Mouse (Mus musculus) C2C12 (cell line): ENCODE data around the gene Synpr. TPM values are rescaled to one million over a fixed set of nuclear protein-coding genes. Genes with fewer than 3 reads are reported as not detected.

Experiments
- H3K27me3 ChIP-seq: one replicate; pipeline ENCODE4 v1.6.1; 2011; ENCODE audit not compliant: control insufficient read depth, insufficient read depth, insufficient read length
- H3K36me3 ChIP-seq: one replicate; pipeline ENCODE4 v1.6.1; 2011; ENCODE audit not compliant: control insufficient read depth, insufficient read depth
- H3K4me3 ChIP-seq: one replicate; pipeline ENCODE4 v1.5.1; 2011; ENCODE audit warnings: mild to moderate bottlenecking, control low read depth; ENCODE audit not compliant: poor library complexity, insufficient read depth, severe bottlenecking
- H3K79me2 ChIP-seq: one replicate; pipeline ENCODE4 v1.6.1; 2011; ENCODE audit not compliant: control insufficient read depth, insufficient read depth
- H3K79me3 ChIP-seq: one replicate; pipeline ENCODE4 v1.6.1; 2011; ENCODE audit warnings: low read depth, control low read depth
- H3ac ChIP-seq: one replicate; pipeline ENCODE3; 2011; ENCODE audit warnings: low read depth; ENCODE audit not compliant: control insufficient read depth, insufficient read length
- CEBPB ChIP-seq: IDR thresholded peaks from one replicate; pipeline ENCODE4 v1.6.1; 2011; ENCODE audit warnings: low read depth, mild to moderate bottlenecking, control low read depth, moderate library complexity
- CTCF ChIP-seq: IDR thresholded peaks from one replicate; pipeline ENCODE4 v1.5.1; 2011; ENCODE audit not compliant: control insufficient read depth, insufficient read depth, insufficient read length
- FOSL1 ChIP-seq: IDR thresholded peaks from one replicate; pipeline ENCODE4 v1.8.0; 2011; ENCODE audit warnings: mild to moderate bottlenecking, low read length; ENCODE audit not compliant: poor library complexity, insufficient read depth, severe bottlenecking
- MAX ChIP-seq: IDR thresholded peaks from one replicate; pipeline ENCODE4 v1.6.1; 2011; ENCODE audit warnings: mild to moderate bottlenecking, control low read depth
- MYOD1 ChIP-seq: IDR thresholded peaks from one replicate; pipeline ENCODE4 v1.6.1; 2011; ENCODE audit warnings: low read depth; ENCODE audit not compliant: control insufficient read depth, insufficient read length
- MYOG ChIP-seq: IDR thresholded peaks from one replicate; pipeline ENCODE4 v1.6.1; 2011; ENCODE audit not compliant: control insufficient read depth, insufficient read length; ENCODE audit errors: extremely low read depth
- USF1 ChIP-seq: IDR thresholded peaks from one replicate; pipeline ENCODE4 v1.6.1; 2011; ENCODE audit warnings: low read depth, mild to moderate bottlenecking, control low read depth, moderate library complexity
- polyA plus RNA-seq: library from polyadenylated mRNA; unstranded; fragments of >200 nt; fragmentation: generic; extraction: Trizol; gene quantifications from one replicate; pipeline ENCODE4 v1.2.1, GENCODE M21; 2012; ENCODE audit warnings: missing spikeins

Gene Synpr
- polyA plus RNA-seq, 1 experiment: not detected

GRCm38 (mm10) chr14:13285341-13286130 lies 956 bp downstream of the Synpr start:
- H3K27me3 ChIP-seq: no peaks in the 10 kb centered on the region
- H3ac ChIP-seq: no peak overlapping the region
- no peaks in the 10 kb centered on the region for H3K79me3 ChIP-seq
- H3K79me2 ChIP-seq: no peaks in the 10 kb centered on the region
- TF ChIP-seq CEBPB (no peak), USF1 (no peak), MYOG (no peak), FOSL1 (no peak), MYOD1 (no peak)
- H3K4me3 ChIP-seq: no peak overlapping the region
- no peaks in the 10 kb centered on the region for H3K36me3 ChIP-seq

DNA sequence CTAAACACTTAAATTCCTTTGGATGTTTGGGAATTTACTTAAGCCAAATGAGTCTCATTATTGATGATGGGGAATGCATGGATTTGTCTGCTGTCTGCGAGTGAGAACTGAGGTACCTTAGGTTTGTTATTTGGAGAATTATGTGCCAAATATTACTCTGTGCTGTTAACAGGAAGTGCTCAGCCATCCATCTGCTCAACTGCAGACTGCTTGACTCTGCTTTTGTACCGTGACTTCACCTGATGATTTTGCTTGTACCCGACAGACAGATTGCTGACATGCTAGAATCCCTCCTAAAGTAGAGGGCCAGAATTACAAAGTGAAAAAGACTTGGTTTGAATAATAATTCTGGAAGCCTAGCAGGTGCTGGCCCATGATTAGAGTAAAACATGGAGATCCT lies 9.6 kb downstream of the Synpr start:
- Histone ChIP-seq H3K4me3 (no peak overlapping the region), H3K79me3 (no peaks in the 10 kb centered on the region), H3K36me3 (no peaks in the 10 kb centered on the region), H3K79me2 (no peaks in the 10 kb centered on the region), H3ac (no peak overlapping the region), H3K27me3 (no peaks in the 10 kb centered on the region)
- TF ChIP-seq FOSL1 (no peak), MAX (no peak), MYOD1 (no peak), CTCF (no peak), USF1 (no peak), CEBPB (no peak), MYOG (no peak)

DNA sequence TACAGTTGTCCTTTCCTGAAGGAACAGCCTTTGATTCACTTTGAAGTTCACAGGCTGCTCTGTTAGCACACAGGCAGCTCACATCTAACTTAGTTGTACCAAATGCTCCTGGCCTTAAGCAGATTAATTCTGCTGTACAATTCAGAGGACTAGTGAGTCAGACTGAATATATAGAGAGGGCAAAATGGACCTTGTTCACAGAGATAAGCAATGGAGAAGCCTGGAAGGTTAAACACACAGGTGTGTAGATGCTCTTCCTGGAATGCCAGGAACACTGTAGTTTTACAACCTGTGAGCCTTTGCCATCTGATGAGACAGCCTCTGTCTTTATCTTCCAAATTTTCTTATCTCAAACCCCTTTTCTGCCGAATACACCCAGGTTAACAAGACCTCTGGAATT lies 29.7 kb downstream of the Synpr start:
- H3K27me3 ChIP-seq: no peaks in the 10 kb centered on the region
- TF ChIP-seq MYOG (no peak), MAX (no peak), CEBPB (no peak), MYOD1 (no peak), USF1 (no peak), FOSL1 (no peak), CTCF (no peak)
- no peaks in the 10 kb centered on the region for H3K79me2 ChIP-seq

GRCm38 (mm10) chr14:13328461-13328860 lies 43.9 kb downstream of the Synpr start:
- no peaks in the 10 kb centered on the region for H3K27me3 ChIP-seq

More for the DNA sequence above, 29.7 kb downstream of the Synpr start:
- H3K4me3 ChIP-seq: no peak overlapping the region
- no peak overlapping the region for H3ac ChIP-seq
- no peaks in the 10 kb centered on the region for H3K79me3 ChIP-seq
- no peaks in the 10 kb centered on the region for H3K36me3 ChIP-seq

DNA sequence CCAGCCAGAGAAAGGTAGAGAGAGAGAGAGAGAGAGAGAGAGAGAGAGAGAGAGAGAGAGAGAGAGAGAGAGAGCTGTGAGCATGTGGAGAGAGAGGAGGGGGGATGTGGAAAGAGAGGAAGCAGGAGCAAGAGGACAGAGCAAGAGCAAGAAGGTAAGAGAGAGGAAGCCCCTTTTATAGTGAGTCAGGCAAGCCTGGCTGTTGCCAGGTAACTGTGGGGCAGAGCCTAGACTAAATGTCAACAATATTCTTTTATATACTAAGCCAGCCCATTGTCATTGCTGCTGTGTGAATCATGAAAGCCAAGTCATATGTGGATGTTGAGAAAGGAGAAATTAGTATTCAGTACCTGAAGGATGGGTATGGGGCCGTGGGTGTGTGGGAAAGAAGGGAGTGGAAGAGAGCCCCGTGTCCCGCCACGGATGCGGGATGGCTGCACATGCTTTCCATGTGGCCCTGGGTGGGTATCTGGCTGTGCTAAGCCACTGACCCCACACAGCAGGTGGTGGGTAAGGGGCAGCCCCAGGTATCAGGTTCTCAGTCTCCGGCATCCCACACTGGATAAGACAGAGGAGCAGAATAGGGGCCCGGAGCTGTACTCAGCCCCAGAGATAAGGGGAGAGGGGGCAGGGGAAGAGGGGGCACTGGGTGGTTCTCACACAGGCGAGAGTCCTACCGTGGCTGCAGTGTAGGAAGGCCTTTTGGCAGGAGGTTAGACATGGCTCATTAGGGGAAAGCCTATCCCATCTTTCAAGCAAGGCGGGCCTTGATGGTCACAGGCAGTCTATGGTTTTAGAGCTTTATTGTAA lies 48.1 kb downstream of the Synpr start:
- TF ChIP-seq MAX (no peak), USF1 (no peak), MYOD1 (no peak), FOSL1 (no peak), CEBPB (no peak), CTCF (no peak), MYOG (no peak)
- no peaks in the 10 kb centered on the region for H3K27me3 ChIP-seq
- H3ac ChIP-seq: no peak overlapping the region
- no peaks in the 10 kb centered on the region for H3K79me3 ChIP-seq
- no peak overlapping the region for H3K4me3 ChIP-seq
- no peaks in the 10 kb centered on the region for H3K79me2 ChIP-seq
- no peaks in the 10 kb centered on the region for H3K36me3 ChIP-seq

More at GRCm38 (mm10) chr14:13328461-13328860, 43.9 kb downstream of the Synpr start:
- no peaks in the 10 kb centered on the region for H3K79me3 ChIP-seq
- no peak overlapping the region for H3ac ChIP-seq
- TF ChIP-seq MYOD1 (no peak), CEBPB (no peak), FOSL1 (no peak), MAX (no peak), USF1 (no peak), CTCF (no peak), MYOG (no peak)
- H3K4me3 ChIP-seq: no peak overlapping the region
- H3K79me2 ChIP-seq: no peaks in the 10 kb centered on the region
- H3K36me3 ChIP-seq: no peaks in the 10 kb centered on the region

GRCm38 (mm10) chr14:13333372-13333771 lies 48.8 kb downstream of the Synpr start:
- H3ac ChIP-seq: no peak overlapping the region
- no peaks in the 10 kb centered on the region for H3K79me3 ChIP-seq
- no peaks in the 10 kb centered on the region for H3K27me3 ChIP-seq
- no peak for TF ChIP-seq USF1
- TF ChIP-seq MYOD1: no peak
- TF ChIP-seq FOSL1: no peak
- TF ChIP-seq MYOG: no peak
- TF ChIP-seq CEBPB: no peak
- TF ChIP-seq MAX: no peak
- no peak for TF ChIP-seq CTCF
- no peaks in the 10 kb centered on the region for H3K79me2 ChIP-seq
- H3K36me3 ChIP-seq: no peaks in the 10 kb centered on the region
- no peak overlapping the region for H3K4me3 ChIP-seq
